Mouse (Mus musculus) thymus, adult 2 months (tissue): ENCODE measurements at regions not wholly inside any gene's neighbourhood (a gene's known extent, or its start where the extent isn't known, plus 50 kb on each side); places are given as distances from the start of the nearest gene placed in this dataset.
A peak's percentile ranks its signal among the peaks of the same experiment; 100 is the strongest.

Experiments used
- DNase-seq: peaks from one replicate; pipeline ENCODE4 v3.0.0; 2021
- H3K27ac ChIP-seq: fragments of 200-500 bp; 2 replicates; pipeline ENCODE4 v1.5.1; 2012; ENCODE audit warnings: low read length, control low read depth; ENCODE audit not compliant: control insufficient read depth, insufficient read depth
- H3K27me3 ChIP-seq: fragments of 200-500 bp; 2 replicates; pipeline ENCODE4 v1.6.1; 2012; ENCODE audit warnings: mild to moderate bottlenecking, low read length, moderate library complexity, mixed read lengths; ENCODE audit not compliant: control insufficient read depth, insufficient read depth
- H3K36me3 ChIP-seq: fragments of 200-500 bp; 2 replicates; pipeline ENCODE4 v1.6.1; 2012; ENCODE audit warnings: mild to moderate bottlenecking, low read length, moderate library complexity; ENCODE audit not compliant: control insufficient read depth, insufficient read depth
- H3K4me1 ChIP-seq: fragments of 200-500 bp; replicated peaks from 2 replicates; pipeline ENCODE4 v1.6.1; 2012; ENCODE audit warnings: low read length; ENCODE audit not compliant: control insufficient read depth, insufficient read depth
- H3K4me3 ChIP-seq: fragments of 200-500 bp; 2 replicates; pipeline ENCODE4 v1.5.1; 2012; ENCODE audit warnings: mild to moderate bottlenecking, low read length, control low read depth, moderate library complexity; ENCODE audit not compliant: control insufficient read depth, insufficient read depth
- CTCF ChIP-seq: fragments of 200-500 bp; IDR thresholded peaks from 2 replicates; pipeline ENCODE4 v1.5.1; 2012; ENCODE audit warnings: mild to moderate bottlenecking, control low read depth, low read length, moderate library complexity, borderline replicate concordance; ENCODE audit not compliant: control insufficient read depth, poor library complexity, insufficient read depth; ENCODE audit errors: extremely low read depth
- POLR2A ChIP-seq: fragments of 200-500 bp; IDR thresholded peaks from 2 replicates; pipeline ENCODE4 v1.6.1; 2012; ENCODE audit warnings: mild to moderate bottlenecking, low read length, control low read depth, moderate library complexity; ENCODE audit not compliant: control insufficient read depth, poor library complexity, insufficient read depth; ENCODE audit errors: extremely low read depth
- WGBS: fragments of 180-500 bp; shearing (Covaris S2); methylation state at CpG from one replicate; pipeline ENCODE4 v1.1.7; 2018; 5-methylcytosine and 5-hydroxymethylcytosine counted together

DNA sequence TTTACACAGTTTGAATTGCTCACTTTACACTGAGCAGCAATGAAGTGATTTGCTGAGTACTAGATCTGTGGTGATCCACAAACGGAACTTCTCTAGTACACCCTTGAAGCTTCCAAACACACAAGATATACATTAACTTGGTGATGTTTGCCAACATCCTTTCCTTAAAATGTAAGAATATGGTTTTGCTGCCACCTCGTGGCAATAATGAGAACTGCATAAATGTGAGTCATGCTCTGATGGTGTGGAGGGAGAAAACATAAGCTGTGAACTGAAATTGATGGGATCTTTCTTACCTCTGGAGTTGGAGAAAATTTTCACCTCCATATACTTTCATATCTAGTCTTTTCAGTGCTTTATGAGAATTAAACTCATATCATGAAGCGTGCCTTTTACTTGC lies 51.6 kb downstream of the Bex3 start:
- Histone ChIP-seq H3K27me3 (no peaks in the 10 kb centered on the region), H3K36me3 (no peaks in the 10 kb centered on the region), H3K4me1 (no peaks in the 10 kb centered on the region), H3K4me3 (no peak overlapping the region), H3K27ac (no peak overlapping the region)
- peak; percentile 26 for DNase-seq
- 5% methylated on average over 3 of the region's 3 CpGs for WGBS
- TF ChIP-seq CTCF (no peak), POLR2A (no peak)

DNA sequence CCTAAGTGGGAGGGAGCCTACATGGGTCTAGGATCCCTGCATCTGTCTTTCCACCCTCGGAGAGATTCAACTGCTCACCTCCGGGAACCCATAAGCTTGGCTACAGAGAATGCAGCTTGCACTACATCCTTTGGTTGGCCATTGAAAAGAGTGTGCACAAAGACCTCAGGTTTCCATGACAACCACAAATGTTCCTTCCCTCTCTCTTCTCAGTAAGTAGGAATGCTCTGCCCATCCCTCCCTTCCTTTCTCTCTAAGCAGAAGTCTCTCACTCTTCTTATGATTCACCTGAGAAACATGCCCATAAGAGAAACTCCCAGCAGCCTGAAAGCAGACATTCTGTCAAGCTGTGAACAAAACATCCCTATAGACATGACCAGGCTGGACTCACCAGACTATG lies 95.8 kb downstream of the Bex3 start:
- DNase-seq = no peak
- 81% methylated on average over 2 of the region's 2 CpGs for WGBS
- Histone ChIP-seq H3K27ac (no peak overlapping the region), H3K36me3 (no peaks in the 10 kb centered on the region), H3K4me1 (no peaks in the 10 kb centered on the region), H3K4me3 (no peak overlapping the region), H3K27me3 (no peaks in the 10 kb centered on the region)
- no peak for TF ChIP-seq POLR2A
- no peak for TF ChIP-seq CTCF
